Mouse (Mus musculus) thymus, postnatal 14 days (tissue): ENCODE results near the gene Tmem8.

ENCODE experiments used
- DNase-seq: peaks from one replicate; pipeline ENCODE4 v3.0.0; 2021

The Tmem8 gene

GRCm38 (mm10) chr17:26113181-26113948, at the start of gene Tmem8:
Tmem8 (plus strand) TSS chr17:26113299.
- DNase-seq: peak; percentile 83

- DNase-seq: no peak
These were observed 48.2 kb upstream of the Tmem8 start for GRCm38 (mm10) chr17:26064916-26065315.

- DNase-seq: no peak
These were observed 46.5 kb upstream of the Tmem8 start for GRCm38 (mm10) chr17:26066488-26067020.

DNA sequence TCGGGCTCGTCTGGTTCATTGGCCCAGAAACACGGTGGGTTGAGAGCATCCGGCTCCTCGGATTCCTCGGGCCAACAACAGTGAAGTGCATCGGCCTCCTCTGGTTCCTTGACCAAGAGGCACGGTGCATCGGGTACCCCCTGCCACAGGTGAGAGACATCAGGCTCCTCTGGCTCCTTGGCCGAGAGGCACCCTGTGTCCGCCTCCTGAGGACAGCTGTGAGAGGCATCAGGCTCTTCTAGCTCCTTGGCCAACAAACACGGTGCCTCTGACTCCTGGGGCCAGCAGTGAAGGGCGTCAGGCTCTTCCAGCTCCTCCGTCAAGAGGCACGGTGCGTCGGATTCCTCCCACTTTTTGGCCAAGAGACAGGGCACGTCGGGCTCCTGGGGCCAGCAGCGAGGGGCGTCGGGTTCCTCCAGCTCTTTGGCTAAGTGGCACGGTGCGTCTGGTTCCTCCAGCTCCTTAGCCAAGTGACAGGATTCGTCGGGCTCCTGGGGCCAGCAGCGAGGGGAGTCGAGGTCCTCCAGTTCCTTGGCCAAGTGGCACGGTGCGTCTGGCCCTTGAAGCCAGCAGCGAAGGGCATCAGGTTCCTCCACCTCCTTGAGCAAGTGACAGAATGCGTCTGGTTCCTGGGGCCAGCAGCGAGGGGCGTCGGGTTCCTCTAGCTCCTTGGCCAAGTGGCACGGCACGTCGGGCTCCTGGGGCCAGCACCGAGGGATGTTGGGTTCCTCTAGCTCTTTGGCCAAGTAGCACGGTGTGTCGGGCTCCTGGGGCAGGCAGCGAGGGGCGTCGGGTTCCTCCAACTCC, 44.9 kb upstream of the Tmem8 start:
- peak; percentile 20 for DNase-seq

GRCm38 (mm10) chr17:26068831-26069739, 44.0 kb upstream of the Tmem8 start, which contains the start of gene Rab11fip3:
Rab11fip3 (minus strand) TSS chr17:26069555.
- peak; percentile 87 for DNase-seq

DNA sequence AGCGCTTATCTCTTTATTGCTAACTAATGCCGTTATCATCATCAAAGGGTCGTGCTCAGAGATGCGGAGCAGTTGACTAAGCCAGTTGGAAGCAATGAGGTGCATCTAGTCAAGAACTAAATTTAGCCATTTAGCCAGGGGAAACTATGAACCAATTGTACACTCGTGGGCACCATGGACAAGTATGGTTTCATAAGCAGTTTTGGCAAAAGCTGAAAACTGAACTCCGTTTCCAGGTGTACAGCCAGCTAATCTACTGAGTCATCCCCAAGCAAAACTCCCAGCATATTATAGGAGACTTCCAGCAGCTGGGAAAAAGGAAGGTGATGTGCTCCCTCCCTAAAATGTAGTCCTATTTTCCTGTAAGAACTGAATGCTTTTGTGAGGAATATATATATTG, 43.0 kb upstream of the Tmem8 start:
- DNase-seq: no peak

GRCm38 (mm10) chr17:26075246-26075645, 37.9 kb upstream of the Tmem8 start:
- DNase-seq: no peak

GRCm38 (mm10) chr17:26078851-26079250, 34.2 kb upstream of the Tmem8 start:
- DNase-seq: no peak

DNA sequence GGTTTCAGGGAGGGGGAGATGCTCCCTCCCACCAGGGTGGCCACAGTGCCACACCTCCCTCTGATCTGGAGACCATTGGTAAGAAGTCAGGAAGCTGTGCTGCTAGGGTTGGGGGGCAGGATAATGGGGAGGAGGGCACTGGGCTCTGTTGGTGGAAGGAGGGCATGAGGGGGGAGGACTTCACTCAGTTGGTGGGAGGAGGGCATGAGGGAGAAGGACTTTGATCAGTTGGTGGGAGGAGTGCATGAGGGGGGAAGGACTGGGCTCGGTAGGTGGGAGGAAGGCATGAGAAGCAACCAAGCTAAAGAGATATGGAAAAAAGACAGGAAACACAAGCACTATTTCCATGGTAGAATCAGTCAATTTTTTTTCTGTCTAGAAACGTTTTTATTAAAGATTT, 32.2 kb upstream of the Tmem8 start:
- DNase-seq: no peak

GRCm38 (mm10) chr17:26087059-26087564, 26.0 kb upstream of the Tmem8 start:
- DNase-seq: no peak

DNA sequence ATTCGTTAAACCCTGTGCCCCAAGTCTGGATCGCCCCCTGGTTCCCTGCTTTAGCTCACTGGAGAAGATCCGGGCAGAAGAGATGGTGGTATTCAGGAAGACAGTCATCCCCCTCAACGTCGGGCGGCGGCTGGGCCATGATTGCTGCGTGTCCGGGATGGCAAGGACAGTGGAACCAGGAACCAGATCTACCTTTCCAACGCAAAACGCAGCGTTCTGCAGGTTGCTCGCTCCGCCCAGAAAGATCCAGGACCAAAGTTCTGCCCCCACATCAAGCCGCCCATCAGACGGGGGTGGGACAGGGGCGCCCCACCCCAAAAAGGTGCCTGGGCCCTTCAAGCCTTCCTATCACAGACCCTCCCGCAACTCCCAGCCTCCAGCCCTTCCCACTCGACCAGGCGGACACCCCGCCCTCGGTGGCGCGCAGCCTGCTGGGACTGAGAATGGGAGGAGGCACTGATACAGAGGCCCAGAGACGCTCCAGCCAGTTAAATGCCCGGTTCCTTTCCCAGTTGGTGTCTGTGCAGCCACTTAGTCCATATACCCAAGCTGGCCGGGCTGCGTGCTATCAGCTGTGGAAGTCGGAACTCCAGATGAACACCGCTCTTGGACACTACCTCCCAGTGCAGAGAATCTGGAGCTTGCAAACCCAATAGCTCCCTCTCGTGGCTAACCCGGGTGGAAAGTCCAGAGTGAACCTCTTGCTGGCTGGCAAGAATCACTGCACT, 23.0 kb upstream of the Tmem8 start, which contains the start of gene Decr2:
Gene Decr2, minus strand, starts transcription at position 433 of the 728 bp plus-strand sequence.
- peak; percentile 87 for DNase-seq

DNA sequence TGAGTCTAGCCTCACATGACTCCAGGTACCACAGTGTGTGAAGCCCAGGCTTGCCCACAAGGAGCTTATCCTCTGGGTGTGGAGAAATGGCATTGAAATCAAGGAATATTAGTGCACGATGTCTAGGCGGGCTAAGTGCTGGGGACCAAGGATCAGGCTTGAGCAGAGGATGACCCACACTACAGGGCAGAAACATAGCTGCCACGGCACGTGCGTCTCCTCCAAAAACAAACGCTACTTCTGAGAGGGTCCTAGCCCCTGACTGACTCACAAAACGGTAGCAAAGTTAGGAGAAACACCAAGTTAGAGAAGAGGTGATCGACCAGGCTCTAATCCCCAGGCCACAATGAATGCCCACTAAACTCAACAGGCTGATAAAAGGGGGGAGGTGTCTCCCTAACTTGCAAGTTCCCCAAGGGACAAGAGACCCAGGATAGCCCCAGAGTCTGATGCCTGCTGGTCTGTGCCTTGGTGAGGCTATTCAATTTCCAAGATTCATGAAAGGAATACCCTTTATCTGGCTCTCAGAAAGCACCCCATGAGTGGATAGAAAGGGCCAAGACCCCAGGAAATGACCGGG, 18.5 kb upstream of the Tmem8 start:
- no peak for DNase-seq

DNA sequence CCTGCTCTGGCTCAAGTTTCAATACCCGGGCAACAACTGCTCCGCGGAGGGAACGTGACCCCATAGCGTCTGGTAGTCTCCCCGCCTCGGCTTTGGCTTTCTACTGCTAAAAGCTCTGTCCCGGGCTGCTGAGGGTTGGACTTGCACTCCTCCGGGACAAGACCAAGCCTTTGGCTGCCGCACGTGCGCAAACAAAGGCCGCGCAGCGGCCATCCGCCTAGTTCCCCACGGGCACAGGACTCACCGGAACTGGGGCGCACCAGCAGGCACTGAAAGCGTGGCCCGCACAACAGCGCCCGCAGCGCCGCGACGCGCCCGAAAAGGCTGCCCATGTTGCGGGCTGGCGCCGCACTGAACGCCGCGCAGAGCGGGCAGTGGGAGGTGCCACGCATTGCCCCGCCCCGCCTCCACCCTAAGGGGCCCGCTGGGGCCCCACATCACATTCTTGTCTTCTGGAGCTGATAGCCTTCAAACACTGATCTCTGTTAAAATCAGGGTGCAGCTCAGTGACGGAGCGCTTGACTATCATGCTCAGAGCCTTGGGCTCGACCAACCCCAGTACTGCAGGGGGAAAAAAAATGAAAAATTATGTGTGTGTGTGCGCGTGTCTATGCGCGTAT, 17.9 kb upstream of the Tmem8 start, which contains the start of gene Nme4:
Gene Nme4, minus strand, starts transcription at position 482 of the 620 bp plus-strand sequence.
- DNase-seq: peak; percentile 69

- DNase-seq: no peak
These were observed 14.6 kb upstream of the Tmem8 start for GRCm38 (mm10) chr17:26098461-26098860.

DNA sequence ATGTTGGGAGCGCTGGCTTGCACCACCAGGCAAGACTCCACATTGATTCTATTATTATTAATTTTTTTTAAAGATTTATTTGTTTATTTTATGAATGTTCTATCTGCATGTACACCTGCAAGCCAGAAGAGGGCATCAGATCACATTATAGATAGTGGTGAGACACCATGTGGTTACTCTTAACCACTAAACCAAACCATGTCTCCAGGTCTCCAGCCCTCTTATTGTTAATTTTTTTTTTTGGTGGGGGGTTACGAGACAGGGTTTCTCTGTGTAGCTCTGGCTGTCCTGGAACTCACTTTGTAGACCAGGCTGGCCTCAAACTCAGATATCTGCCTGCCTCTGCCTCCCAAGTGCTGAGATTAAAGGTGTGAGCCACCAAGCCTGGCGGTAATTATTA, 13.8 kb upstream of the Tmem8 start:
- peak; percentile 32 for DNase-seq

GRCm38 (mm10) chr17:26100166-26100565, 12.9 kb upstream of the Tmem8 start:
- no peak for DNase-seq

DNA sequence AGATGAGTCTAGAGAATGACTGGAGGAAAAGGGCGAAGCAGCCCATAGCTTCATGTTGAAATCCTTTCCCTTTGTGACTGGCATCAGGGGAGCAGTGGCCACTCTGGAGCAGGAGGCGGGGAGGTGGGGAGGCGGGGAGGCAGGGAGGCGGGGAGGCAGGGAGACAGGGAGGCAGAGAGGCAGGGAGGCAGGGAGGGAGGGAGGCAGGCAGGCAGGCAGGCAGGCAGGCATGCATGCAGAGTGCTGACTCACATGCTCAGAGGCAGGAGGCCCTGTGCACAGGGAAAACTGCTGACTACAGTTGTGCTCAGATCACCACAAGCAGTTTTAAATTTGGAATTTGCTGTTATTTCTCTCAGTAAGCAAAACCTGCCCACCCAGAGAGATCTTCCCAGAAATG, 11.6 kb upstream of the Tmem8 start:
- no peak for DNase-seq

DNA sequence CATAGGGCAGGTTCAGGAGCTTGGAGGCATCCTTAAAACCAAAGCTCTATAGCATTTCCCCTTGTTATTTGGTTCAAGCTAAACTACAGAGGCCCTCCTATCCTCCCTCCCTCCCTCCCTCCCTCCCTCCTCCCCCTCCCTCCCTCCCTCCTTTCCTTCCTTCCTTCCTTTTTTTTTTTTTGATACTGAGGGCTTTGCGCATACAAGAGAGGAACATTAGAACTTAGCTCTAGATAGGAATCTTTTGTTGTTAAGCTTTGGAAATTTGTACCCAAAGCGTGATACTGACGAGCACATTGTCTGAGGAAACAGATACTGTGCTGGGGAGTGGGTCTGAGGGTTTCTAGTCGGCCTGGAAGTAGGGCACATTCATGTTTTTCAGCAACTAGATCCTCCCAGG, 7.5 kb upstream of the Tmem8 start:
- no peak for DNase-seq

DNA sequence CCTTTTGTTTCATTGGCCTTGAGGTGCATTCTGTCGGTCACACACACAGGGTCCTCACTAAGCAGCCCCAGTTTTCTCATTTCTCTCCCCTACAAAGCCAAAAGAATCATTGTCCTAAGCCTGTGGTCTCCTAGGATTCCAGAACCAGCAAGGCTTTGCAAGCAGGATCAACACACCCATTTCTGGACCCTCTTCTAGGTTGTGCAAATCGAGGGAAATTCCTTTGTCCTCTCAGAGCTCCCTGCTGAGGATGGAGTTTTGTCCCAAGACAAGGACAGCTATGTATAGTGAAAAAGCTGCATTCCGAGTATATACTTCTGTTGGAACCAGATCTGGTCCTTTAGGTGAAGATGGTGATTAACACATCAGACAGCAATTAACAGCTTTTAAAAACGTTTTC, 2.9 kb upstream of the Tmem8 start:
- DNase-seq: no peak

DNA sequence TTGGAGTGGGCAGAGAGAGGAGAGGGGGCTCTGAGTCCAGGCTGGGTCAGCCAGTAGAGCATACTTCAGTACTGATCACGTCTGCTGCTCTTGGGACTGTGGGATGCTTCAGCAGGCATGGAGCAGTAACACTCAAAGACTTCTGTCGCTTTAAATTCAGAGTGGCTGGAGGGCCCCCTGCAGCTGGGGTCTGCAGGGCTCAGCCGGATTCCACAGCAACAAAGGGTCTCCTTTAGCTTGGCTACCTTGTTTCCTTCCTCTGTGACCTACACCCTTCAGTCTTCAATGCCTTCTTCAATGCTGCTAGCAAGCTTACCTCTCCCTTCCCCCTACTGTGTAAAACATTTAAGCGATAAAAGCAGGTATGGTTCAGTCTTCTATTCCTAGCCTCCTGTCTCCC, 2.1 kb upstream of the Tmem8 start:
- DNase-seq: no peak

DNA sequence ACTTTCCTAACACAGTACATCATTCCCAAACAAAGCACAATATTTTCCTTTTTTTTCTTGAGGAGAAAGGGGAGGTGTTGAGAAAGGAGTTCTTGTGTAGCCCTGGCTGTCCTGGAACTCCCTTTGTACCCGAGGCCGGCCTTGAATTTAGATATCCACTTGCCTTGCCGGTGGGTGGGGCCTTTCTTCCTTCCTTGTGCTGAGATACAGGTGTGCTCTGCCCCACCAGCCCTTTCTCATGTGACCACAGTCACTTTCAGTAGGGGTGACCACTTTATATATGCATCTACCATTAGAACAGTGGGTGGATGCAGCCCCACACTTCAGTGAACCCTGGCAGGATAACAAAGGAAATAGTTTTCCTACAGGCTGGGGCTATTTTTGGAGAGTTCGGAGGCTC, 1.4 kb upstream of the Tmem8 start:
- no peak for DNase-seq
